Mouse (Mus musculus): ENCODE measurements around the gene Gm11985. TPM values are rescaled to one million over a fixed set of nuclear protein-coding genes. Genes with fewer than 3 reads are reported as not detected.

Gene Gm11985
- polyA plus RNA-seq, 1 experiment from 2014 or later: not detected

- H3K27me3 ChIP-seq (ENCODE audit: control insufficient read depth, insufficient read depth, low read length): no peaks in the 10 kb centered on the region
- H3K27ac ChIP-seq (replicated peaks; ENCODE audit: low read depth, low read length): no peak overlapping the region
- DNase-seq: peak; percentile 60
- 6% methylated on average over 8 of the region's 8 CpGs for WGBS
- H3K36me3 ChIP-seq (ENCODE audit: control insufficient read depth, insufficient read depth, low read length): no peaks in the 10 kb centered on the region
- no peak overlapping the region for H3K9ac ChIP-seq (replicated peaks; ENCODE audit: low read length)
- no peaks in the 10 kb centered on the region for H3K9me3 ChIP-seq (ENCODE audit: control insufficient read depth, low read length)
- H3K4me2 ChIP-seq (ENCODE audit: low read length): no peak overlapping the region
- H3K4me1 ChIP-seq (ENCODE audit: control insufficient read depth, insufficient read depth, low read length): 0 out of 2 replicates have a peak, but pooled peaks cover 7% of the 10 kb centered on the region
- peak; percentile 60; the same call in 1 of the 2 replicates for ATAC-seq (ENCODE audit: low FRiP score, low TSS enrichment)
- no peak overlapping the region for H3K4me3 ChIP-seq (replicated peaks; ENCODE audit: low read depth, low read length)
Observed at GRCm38 (mm10) chr11:7182409-7183042, 5.8 kb downstream of the Gm11985 start.

- H3K9ac ChIP-seq (replicated peaks; ENCODE audit: low read length): no peak overlapping the region
- no peak overlapping the region for H3K4me2 ChIP-seq (ENCODE audit: low read length)
- H3K4me3 ChIP-seq (replicated peaks; ENCODE audit: low read depth, low read length): no peak overlapping the region
- no peaks in the 10 kb centered on the region for H3K9me3 ChIP-seq (ENCODE audit: control insufficient read depth, low read length)
- DNase-seq: no peak
- H3K4me1 ChIP-seq (ENCODE audit: control insufficient read depth, insufficient read depth, low read length): 0 out of 2 replicates have a peak, but pooled peaks cover 7% of the 10 kb centered on the region
- WGBS: 93% methylated on average over 2 of the region's 2 CpGs
- ATAC-seq (ENCODE audit: low FRiP score, low TSS enrichment): no peak
- H3K27ac ChIP-seq (replicated peaks; ENCODE audit: low read depth, low read length): no peak overlapping the region
- H3K36me3 ChIP-seq (ENCODE audit: control insufficient read depth, insufficient read depth, low read length): no peaks in the 10 kb centered on the region
- H3K27me3 ChIP-seq (ENCODE audit: control insufficient read depth, insufficient read depth, low read length): no peaks in the 10 kb centered on the region
Observed at GRCm38 (mm10) chr11:7179276-7179675, 9.1 kb downstream of the Gm11985 start.

GRCm38 (mm10) chr11:7178724-7179123 lies 9.6 kb downstream of the Gm11985 start:
- Histone ChIP-seq H3K4me1 (ENCODE audit: control insufficient read depth, insufficient read depth, low read length) (0 out of 2 replicates have a peak, but pooled peaks cover 7% of the 10 kb centered on the region), H3K9me3 (ENCODE audit: control insufficient read depth, low read length) (no peaks in the 10 kb centered on the region), H3K4me3 (replicated peaks; ENCODE audit: low read depth, low read length) (no peak overlapping the region), H3K9ac (replicated peaks; ENCODE audit: low read length) (no peak overlapping the region), H3K36me3 (ENCODE audit: control insufficient read depth, insufficient read depth, low read length) (no peaks in the 10 kb centered on the region), H3K4me2 (ENCODE audit: low read length) (no peak overlapping the region), H3K27me3 (ENCODE audit: control insufficient read depth, insufficient read depth, low read length) (no peaks in the 10 kb centered on the region), H3K27ac (replicated peaks; ENCODE audit: low read depth, low read length) (no peak overlapping the region)
- WGBS: 55% methylated on average over 4 of the region's 4 CpGs
- no peak for ATAC-seq (ENCODE audit: low FRiP score, low TSS enrichment)
- DNase-seq: no peak

GRCm38 (mm10) chr11:7173664-7174063 lies 14.7 kb downstream of the Gm11985 start:
- Histone ChIP-seq H3K4me1 (ENCODE audit: control insufficient read depth, insufficient read depth, low read length) (no peaks in the 10 kb centered on the region), H3K27me3 (ENCODE audit: control insufficient read depth, insufficient read depth, low read length) (no peaks in the 10 kb centered on the region), H3K9ac (replicated peaks; ENCODE audit: low read length) (no peak overlapping the region), H3K4me2 (ENCODE audit: low read length) (no peak overlapping the region), H3K27ac (replicated peaks; ENCODE audit: low read depth, low read length) (no peak overlapping the region), H3K4me3 (replicated peaks; ENCODE audit: low read depth, low read length) (no peak overlapping the region), H3K9me3 (ENCODE audit: control insufficient read depth, low read length) (no peaks in the 10 kb centered on the region), H3K36me3 (ENCODE audit: control insufficient read depth, insufficient read depth, low read length) (peaks cover 9% of the 10 kb centered on the region; the same call in 1 of the 2 replicates)
- WGBS: 90% methylated on average over 6 of the region's 6 CpGs
- ATAC-seq (ENCODE audit: low FRiP score, low TSS enrichment) (no peak), DNase-seq (no peak)

GRCm38 (mm10) chr11:7169645-7170044 lies 18.7 kb downstream of the Gm11985 start:
- H3K4me1 ChIP-seq (ENCODE audit: control insufficient read depth, insufficient read depth, low read length): no peaks in the 10 kb centered on the region
- no peak for ATAC-seq (ENCODE audit: low FRiP score, low TSS enrichment)

GRCm38 (mm10) chr11:7164416-7164815 lies 24.0 kb downstream of the Gm11985 start:
- Histone ChIP-seq H3K27me3 (ENCODE audit: control insufficient read depth, insufficient read depth, low read length) (no peaks in the 10 kb centered on the region), H3K36me3 (ENCODE audit: control insufficient read depth, insufficient read depth, low read length) (peaks cover 3% of the 10 kb centered on the region), H3K9me3 (ENCODE audit: control insufficient read depth, low read length) (no peaks in the 10 kb centered on the region), H3K27ac (replicated peaks; ENCODE audit: low read depth, low read length) (no peak overlapping the region), H3K4me1 (ENCODE audit: control insufficient read depth, insufficient read depth, low read length) (peaks cover 11% of the 10 kb centered on the region; the same call in 1 of the 2 replicates), H3K4me3 (replicated peaks; ENCODE audit: low read depth, low read length) (no peak overlapping the region), H3K9ac (replicated peaks; ENCODE audit: low read length) (no peak overlapping the region), H3K4me2 (ENCODE audit: low read length) (no peak overlapping the region)
- ATAC-seq (ENCODE audit: low FRiP score, low TSS enrichment): no peak
- WGBS: 42% methylated on average over 4 of the region's 4 CpGs
- DNase-seq: no peak

More at GRCm38 (mm10) chr11:7169645-7170044, 18.7 kb downstream of the Gm11985 start:
- Histone ChIP-seq H3K27ac (replicated peaks; ENCODE audit: low read depth, low read length) (no peak overlapping the region), H3K4me2 (ENCODE audit: low read length) (no peak overlapping the region), H3K9ac (replicated peaks; ENCODE audit: low read length) (no peak overlapping the region), H3K9me3 (ENCODE audit: control insufficient read depth, low read length) (no peaks in the 10 kb centered on the region), H3K4me3 (replicated peaks; ENCODE audit: low read depth, low read length) (no peak overlapping the region), H3K27me3 (ENCODE audit: control insufficient read depth, insufficient read depth, low read length) (no peaks in the 10 kb centered on the region), H3K36me3 (ENCODE audit: control insufficient read depth, insufficient read depth, low read length) (peaks cover 9% of the 10 kb centered on the region)
- WGBS: 100% methylated on average over 1 of the region's 1 CpGs
- no peak for DNase-seq

GRCm38 (mm10) chr11:7161502-7162174 lies 26.7 kb downstream of the Gm11985 start:
- WGBS: 85% methylated on average over 8 of the region's 8 CpGs
- no peak overlapping the region for H3K4me3 ChIP-seq (replicated peaks; ENCODE audit: low read depth, low read length)
- H3K4me1 ChIP-seq (ENCODE audit: control insufficient read depth, insufficient read depth, low read length): peaks cover 11% of the 10 kb centered on the region; the same call in 1 of the 2 replicates
- ATAC-seq (ENCODE audit: low FRiP score, low TSS enrichment): no peak; the same call in 1 of the 2 replicates
- H3K27ac ChIP-seq (replicated peaks; ENCODE audit: low read depth, low read length): no peak overlapping the region; the same call in 1 of the 2 replicates
- H3K27me3 ChIP-seq (ENCODE audit: control insufficient read depth, insufficient read depth, low read length): no peaks in the 10 kb centered on the region
- no peaks in the 10 kb centered on the region for H3K9me3 ChIP-seq (ENCODE audit: control insufficient read depth, low read length)
- H3K9ac ChIP-seq (replicated peaks; ENCODE audit: low read length): no peak overlapping the region
- peak; percentile 80 for DNase-seq
- H3K4me2 ChIP-seq (ENCODE audit: low read length): no peak overlapping the region
- H3K36me3 ChIP-seq (ENCODE audit: control insufficient read depth, insufficient read depth, low read length): 0 out of 2 replicates have a peak, but pooled peaks cover 3% of the 10 kb centered on the region

- 17% methylated on average over 4 of the region's 4 CpGs for WGBS
- Histone ChIP-seq H3K4me1 (ENCODE audit: control insufficient read depth, insufficient read depth, low read length) (peaks cover 11% of the 10 kb centered on the region; the same call in 1 of the 2 replicates), H3K27me3 (ENCODE audit: control insufficient read depth, insufficient read depth, low read length) (no peaks in the 10 kb centered on the region), H3K4me3 (replicated peaks; ENCODE audit: low read depth, low read length) (no peak overlapping the region), H3K36me3 (ENCODE audit: control insufficient read depth, insufficient read depth, low read length) (0 out of 2 replicates have a peak, but pooled peaks cover 3% of the 10 kb centered on the region), H3K9ac (replicated peaks; ENCODE audit: low read length) (no peak overlapping the region), H3K27ac (replicated peaks; ENCODE audit: low read depth, low read length) (peak overlapping the region; percentile 67), H3K9me3 (ENCODE audit: control insufficient read depth, low read length) (no peaks in the 10 kb centered on the region), H3K4me2 (ENCODE audit: low read length) (no peak overlapping the region)
- DNase-seq (peak; percentile 60), ATAC-seq (ENCODE audit: low FRiP score, low TSS enrichment) (no peak)
Observed at GRCm38 (mm10) chr11:7160637-7161101, 27.7 kb downstream of the Gm11985 start.

Measured in midbrain, embryonic 14.5 days (tissue).